16 mouse cellular contexts compared by ENCODE assay signal in the genomic region with DNA sequence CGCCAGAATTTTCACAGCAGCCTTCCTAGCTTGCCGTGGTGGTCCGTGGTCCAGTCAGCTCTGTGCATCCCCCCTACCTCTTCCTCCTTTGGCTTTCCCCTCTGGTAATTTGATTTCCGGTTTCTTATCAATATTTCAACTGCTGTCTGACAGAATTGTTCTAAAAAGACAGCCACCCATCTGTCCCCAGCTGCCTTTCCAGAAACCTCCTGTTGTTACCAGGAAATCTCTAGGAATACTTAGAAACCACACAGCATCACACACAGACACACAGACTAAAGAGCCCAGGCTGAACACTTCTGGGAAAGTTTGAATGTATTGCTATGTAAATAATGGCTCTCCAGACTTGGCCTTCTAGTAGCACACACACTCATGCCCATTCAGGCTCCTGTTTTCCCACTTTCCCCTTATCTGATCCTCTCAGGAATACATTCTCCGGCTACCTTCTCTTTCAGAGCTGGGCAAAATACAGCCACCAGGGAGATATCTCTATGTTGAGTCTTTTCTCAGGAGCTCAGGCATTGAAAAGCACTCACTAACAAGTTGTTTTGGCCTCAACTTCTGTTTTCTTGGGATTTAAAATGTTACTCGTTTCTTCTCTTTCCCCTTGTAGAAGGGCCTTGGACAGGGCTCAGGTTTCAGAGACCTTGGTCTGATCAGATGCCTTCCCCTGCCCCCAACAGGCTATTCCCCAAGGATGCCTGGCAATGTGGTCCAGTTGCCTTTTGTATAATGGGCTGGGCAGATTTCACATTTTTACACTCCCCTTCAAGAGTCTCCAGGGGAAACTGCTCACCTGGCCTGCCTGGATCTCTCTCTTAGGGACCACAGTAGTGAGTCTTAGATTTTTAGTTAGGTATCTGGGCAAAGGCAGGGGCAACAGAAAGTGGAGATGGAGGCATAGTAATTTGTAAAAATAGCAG. TPM values are rescaled to one million over a fixed set of nuclear protein-coding genes. Genes with fewer than 3 reads are reported as not detected.
A peak's percentile ranks its signal among the peaks of the same experiment; 100 is the strongest.
DNase-seq lines count a peak whose midpoint lies in the region; ATAC-seq and TF ChIP-seq lines count a peak whose summit lies in the region.
"Had no signal": no experiment of that assay in that cellular context is flagged by ENCODE, and none has a peak within 500 bp of the region (broad histone marks: within the 10 kb centered on the region; RNA-seq: fewer than 3 reads in every experiment).

No protein-coding gene starts in this region.

- H3K4me2 ChIP-seq in heart, postnatal 0 days (ENCODE audit: low read depth, low read length): no peak overlapping the region
- peak overlapping the region; percentile 27 for H3K4me2 ChIP-seq in lung, embryonic 14.5 days
- H3K4me2 ChIP-seq: embryonic facial prominence, embryonic 15.5 days; liver, embryonic 12.5 days had no signal

- no peak overlapping the region for H3K27ac ChIP-seq in heart, postnatal 0 days (ENCODE audit: low read depth)
- H3K27ac ChIP-seq in lung, embryonic 14.5 days (ENCODE audit: low read depth): peak overlapping the region; percentile 76
- H3K27ac ChIP-seq in limb, embryonic 10.5 days: peak overlapping the region; percentile 99
- H3K27ac ChIP-seq: embryonic facial prominence, embryonic 15.5 days; liver, embryonic 12.5 days had no signal

- 20% methylated on average over 6 of the region's 6 CpGs for WGBS in heart, postnatal 0 days
- 13% methylated on average over 6 of the region's 6 CpGs for WGBS in lung, embryonic 14.5 days
- WGBS in limb, embryonic 10.5 days: 4% methylated on average over 6 of the region's 6 CpGs

- H3K4me3 ChIP-seq in heart, postnatal 0 days (ENCODE audit: low read depth, low read length): no peak overlapping the region
- H3K4me3 ChIP-seq in lung, embryonic 14.5 days (ENCODE audit: low read depth, low read length): no peak overlapping the region
- H3K4me3 ChIP-seq in limb, embryonic 10.5 days: peak overlapping the region; percentile 34
- H3K4me3 ChIP-seq: embryonic facial prominence, embryonic 15.5 days; liver, embryonic 12.5 days had no signal

- TF ChIP-seq CTCF in heart, postnatal 0 days (IDR thresholded peaks at IDR 0.05; ENCODE audit: low read depth): no peak
- no peak for TF ChIP-seq CTCF in lung, embryonic 14.5 days (IDR thresholded peaks at IDR 0.05; ENCODE audit: low read depth)

- DNase-seq in heart, postnatal 0 days (ENCODE audit: low spot score): no peak
- DNase-seq in heart, adult 18-20 months: no peak
- DNase-seq in lung, embryonic 14.5 days: peak; percentile 49
- DNase-seq in lung, postnatal 4 days: no peak
- DNase-seq in embryo, embryonic 10 days (ENCODE audit: low spot score): peak; percentile 66
- peak; percentile 63 for DNase-seq in limb, embryonic 10.5 days (ENCODE audit: low spot score)
- DNase-seq in ovary, adult 18-20 months (ENCODE audit: low spot score): no peak
- DNase-seq: cerebellum, adult 18-20 months; gastrocnemius, postnatal 25 days; heart, postnatal 14 days; kidney, postnatal 14 days; right cerebral cortex, postnatal 4 days; thymus, postnatal 4 days had no signal

- peaks cover 30% of the 10 kb centered on the region for H3K27me3 ChIP-seq in heart, postnatal 0 days (ENCODE audit: control insufficient read depth, insufficient read depth, low read length)
- peaks cover 17% of the 10 kb centered on the region for H3K27me3 ChIP-seq in lung, embryonic 14.5 days (ENCODE audit: insufficient read depth, low read length)
- H3K27me3 ChIP-seq in limb, embryonic 10.5 days (ENCODE audit: low read depth, poor library complexity, severe bottlenecking): no peaks in the 10 kb centered on the region; the same call in 1 of the 2 replicates

- peak; percentile 12; the same call in 1 of the 2 replicates for ATAC-seq in heart, postnatal 0 days (ENCODE audit: insufficient read depth, low read depth)
- peak; percentile 71 for ATAC-seq in lung, embryonic 14.5 days (ENCODE audit: insufficient read depth)
- no peak for ATAC-seq in erythroid progenitor cell, adult 5-6 weeks (replicated peaks; ENCODE audit: low FRiP score, poor library complexity, severe bottlenecking)
- ATAC-seq: liver, embryonic 12.5 days had no signal

- H3K9ac ChIP-seq in heart, postnatal 0 days (replicated peaks; ENCODE audit: low read depth, low read length): no peak overlapping the region
- no peak overlapping the region for H3K9ac ChIP-seq in lung, embryonic 14.5 days
- H3K9ac ChIP-seq: embryonic facial prominence, embryonic 15.5 days; liver, embryonic 12.5 days had no signal

- H3K9me3 ChIP-seq in heart, postnatal 0 days (replicated peaks; ENCODE audit: control insufficient read depth, low read length): no peaks in the 10 kb centered on the region
- H3K9me3 ChIP-seq in lung, embryonic 14.5 days (ENCODE audit: low read depth, low read length): no peaks in the 10 kb centered on the region
- no peaks in the 10 kb centered on the region for H3K9me3 ChIP-seq in limb, embryonic 10.5 days (replicated peaks)
- H3K9me3 ChIP-seq: embryonic facial prominence, embryonic 15.5 days; liver, embryonic 12.5 days had no signal

- H3K4me1 ChIP-seq in heart, postnatal 0 days (ENCODE audit: control insufficient read depth, insufficient read depth): peaks cover 10% of the 10 kb centered on the region
- peaks cover 30% of the 10 kb centered on the region for H3K4me1 ChIP-seq in lung, embryonic 14.5 days (ENCODE audit: insufficient read depth)
- H3K4me1 ChIP-seq in limb, embryonic 10.5 days: peaks cover 78% of the 10 kb centered on the region

- no peak for TF ChIP-seq EP300 in heart, postnatal 0 days (IDR thresholded peaks at IDR 0.05; ENCODE audit: low read depth)

- no peaks in the 10 kb centered on the region for H3K36me3 ChIP-seq in heart, postnatal 0 days (replicated peaks; ENCODE audit: control insufficient read depth, insufficient read depth, low read length)
- no peaks in the 10 kb centered on the region for H3K36me3 ChIP-seq in lung, embryonic 14.5 days (ENCODE audit: insufficient read depth)
- H3K36me3 ChIP-seq in limb, embryonic 10.5 days: no peaks in the 10 kb centered on the region
- H3K36me3 ChIP-seq: embryonic facial prominence, embryonic 15.5 days; liver, embryonic 12.5 days had no signal

RNA-seq across cellular contexts. Expression of a gene that starts 7.1 kb away (rescaled TPM):
- 25.9 and 29.5 TPM in 2 replicates for total RNA-seq in heart, postnatal 0 days (2014; rRNA removed; ENCODE audit: low replicate concordance)
- 19.0 and 19.2 TPM in 2 replicates for polyA plus RNA-seq in heart, postnatal 0 days (2015; fragmentation: Nextera tagmentation; extraction: Ambion mirVana)
- total RNA-seq in heart, adult 18-20 months (2021): 10 to 100 TPM; 17.1 to 19.3 TPM
- 35.7 and 37.8 TPM in 2 replicates for polyA plus RNA-seq in lung, embryonic 14.5 days (2014; fragmentation: Nextera tagmentation; extraction: Ambion mirVana)
- 50.6 and 71.2 TPM in 2 replicates for polyA plus RNA-seq in limb, embryonic 10.5 days (2016; fragmentation: Nextera tagmentation; extraction: Ambion mirVana)
- total RNA-seq in erythroid progenitor cell, adult 5-6 weeks (2015; ENCODE audit: low replicate concordance): 26.7 and 27.2 TPM in 2 replicates
- 13.4 and 16.0 TPM in 2 replicates for total RNA-seq in erythroid progenitor cell, adult 5-6 weeks (2017; ENCODE audit: low replicate concordance)

Comparison
In these comparisons a context has a peak if more than half of its experiments do, and no peak if none do; other contexts are left out.
1. DNase-seq: peak in lung, embryonic 14.5 days (single experiment), embryo, embryonic 10 days (single experiment) and limb, embryonic 10.5 days (single experiment); none in heart, postnatal 0 days (single experiment), heart, adult 18-20 months (0 of 2), lung, postnatal 4 days (0 of 2) and ovary, adult 18-20 months (single experiment).